Comparison of ENCODE assay signal across 10 mouse cellular contexts in genomic region chr2:156787776-156788105, GRCm38 (mm10). TPM values are rescaled to one million over a fixed set of nuclear protein-coding genes. Genes with fewer than 3 reads are reported as not detected.
A peak's percentile ranks its signal among the peaks of the same experiment; 100 is the strongest.
DNase-seq lines count a peak whose midpoint lies in the region; ATAC-seq and TF ChIP-seq lines count a peak whose summit lies in the region.
"Had no signal": no experiment of that assay in that cellular context is flagged by ENCODE, and none has a peak within 500 bp of the region (broad histone marks: within the 10 kb centered on the region; RNA-seq: fewer than 3 reads in every experiment).

No protein-coding gene starts in this region.

- intact Hi-C loops in left cerebral cortex, adult 2 months (cut with DNase I) = loop anchor here (5.0 to 10.0 kb wide), 3 partner anchors 45 to 307 kb away; no protein-coding TSS in a partner anchor
- intact Hi-C loops in left cerebral cortex, postnatal 10 days (cut with DNase I) = no loop called here

- peak; percentile 16 to 38 for DNase-seq in cerebellum, adult 18-20 months
- no peak for DNase-seq in cerebellum, postnatal 36 days
- DNase-seq in left cerebral cortex, adult 2 months (ENCODE audit: extremely low spot score in 1 of 2, low spot score in 2 of 2) = no peak
- DNase-seq in left cerebral cortex, postnatal 10 days (ENCODE audit: extremely low spot score in 1 of 2, low spot score in 2 of 2) = no peak
- DNase-seq in left cerebral cortex, adult 9 months (ENCODE audit: low spot score in 2 of 2) = no peak
- no peak for DNase-seq in urinary bladder, adult 2 months (ENCODE audit: low spot score)

- H3K36me3 ChIP-seq in E14TG2a.4 (ENCODE audit: insufficient read depth, low read length) = no peaks in the 10 kb centered on the region

- TF ChIP-seq CTCF in left cerebral cortex, adult 2 months (IDR thresholded peaks at IDR 0.05) = peak; percentile 46
- TF ChIP-seq CTCF in E14TG2a.4 (conservative IDR thresholded peaks at IDR 0.05; ENCODE audit: low read length) = peak; percentile 55

- H3K4me3 ChIP-seq in left cerebral cortex, adult 2 months = no peak overlapping the region
- no peak overlapping the region for H3K4me3 ChIP-seq in E14TG2a.4 (replicated peaks; ENCODE audit: low read length)
- H3K4me3 ChIP-seq: megakaryocyte, embryonic 14.5 days had no signal

- H3K9me3 ChIP-seq in E14TG2a.4 (ENCODE audit: low read length) = peaks cover 28% of the 10 kb centered on the region

- no peak overlapping the region for H3K27ac ChIP-seq in left cerebral cortex, adult 2 months

- no peaks in the 10 kb centered on the region for H3K27me3 ChIP-seq in E14TG2a.4 (ENCODE audit: insufficient read depth, low read length)
- H3K27me3 ChIP-seq: megakaryocyte, embryonic 14.5 days had no signal

- ATAC-seq in megakaryocyte, adult 5-6 weeks (ENCODE audit: poor library complexity, severe bottlenecking) = peak; percentile 64; the same call in 1 of the 2 replicates
- ATAC-seq: hindbrain, embryonic 16.5 days had no signal

- H3K4me1 ChIP-seq in E14TG2a.4 (replicated peaks; ENCODE audit: low read depth, low read length) = peaks cover 12% of the 10 kb centered on the region

RNA-seq across cellular contexts. Expression of gene Myl9, which starts 12.5 kb away (rescaled TPM):
- total RNA-seq in left cerebral cortex, adult 2 months (2021) = 10 to 100 TPM; 16.1 to 17.3 TPM
- 10 to 100 TPM; 17.5 to 20.6 TPM for total RNA-seq in left cerebral cortex, postnatal 10 days (2021)
- not detected in 2 replicates for total RNA-seq in megakaryocyte, adult 5-6 weeks (2015)
- not detected in 2 replicates for total RNA-seq in megakaryocyte, adult 5-6 weeks (2017)
- 4,146 and 6,672 TPM in 2 replicates for polyA plus RNA-seq in urinary bladder, adult 2 months (2012; rRNA removed)

RNA-seq across cellular contexts. Expression of gene Tgif2, which starts 52.1 kb away (rescaled TPM):
- total RNA-seq in left cerebral cortex, adult 2 months (2021) = under 1 TPM; 0.68 to 0.89 TPM
- 1 to 10 TPM; 1.8 to 3.1 TPM for total RNA-seq in left cerebral cortex, postnatal 10 days (2021)
- 0.36 and 0.38 TPM in 2 replicates for total RNA-seq in megakaryocyte, adult 5-6 weeks (2015)
- 0.73 TPM in 1 of 2 replicates, not detected in the other for total RNA-seq in megakaryocyte, adult 5-6 weeks (2017)
- 4.6 and 4.8 TPM in 2 replicates for polyA plus RNA-seq in urinary bladder, adult 2 months (2012; rRNA removed)

Comparison
In these comparisons a context has a peak if more than half of its experiments do, and no peak if none do; other contexts are left out.
1. DNase-seq: peak in cerebellum, adult 18-20 months (2 of 2); none in cerebellum, postnatal 36 days (0 of 2), left cerebral cortex, adult 2 months (0 of 2), left cerebral cortex, postnatal 10 days (0 of 2), left cerebral cortex, adult 9 months (0 of 2) and urinary bladder, adult 2 months (single experiment).
2. RNA of gene Myl9, which starts 12.5 kb away (total RNA-seq): 17.5 to 20.6 TPM in left cerebral cortex, postnatal 10 days and 16.1 to 17.3 TPM in left cerebral cortex, adult 2 months; not detected in megakaryocyte, adult 5-6 weeks; every median in the first group is over 10 times any median in the second.